Mouse (Mus musculus) E14TG2a.4 (cell line): ENCODE results near the gene Cdh23.

Source experiments
- CTCF ChIP-seq: conservative IDR thresholded peaks from 2 replicates; pipeline ENCODE4 v1.5.1; 2014; ENCODE audit warnings: low read length
- NANOG ChIP-seq: IDR thresholded peaks from 2 replicates; pipeline ENCODE4 v1.6.1; 2014; ENCODE audit warnings: borderline replicate concordance, low read length, mixed read lengths
- POU5F1 ChIP-seq: IDR thresholded peaks from 2 replicates; pipeline ENCODE4 v1.6.1; 2014; ENCODE audit warnings: low read length, borderline replicate concordance

- TF ChIP-seq CTCF (no peak), POU5F1 (no peak), NANOG (no peak)
Measured at GRCm38 (mm10) chr10:60381142-60381925, 315.0 kb downstream of the Cdh23 start.
